Mouse (Mus musculus) lung, embryonic 14.5 days (tissue): ENCODE results near the gene Zfand3. TPM values are rescaled to one million over a fixed set of nuclear protein-coding genes. Genes with fewer than 3 reads are reported as not detected.

Source experiments
- ATAC-seq: fragments of 200-750 bp; cut with Nextera tagmentation; 2 replicates; pipeline ENCODE4 v1.8.0; 2017; ENCODE audit warnings: mild to moderate bottlenecking, moderate TSS enrichment, moderate library complexity; ENCODE audit not compliant: insufficient read depth
- DNase-seq: peaks from one replicate; pipeline ENCODE4 v3.0.0-alpha.2; 2015
- H3K27ac ChIP-seq: fragments of 300-500 bp; sonication (generic); 2 replicates; pipeline ENCODE4 v1.5.1; 2014; ENCODE audit warnings: low read depth, mild to moderate bottlenecking, moderate library complexity
- H3K27me3 ChIP-seq: fragments of 300-500 bp; sonication (generic); 2 replicates; pipeline ENCODE4 v1.6.1; 2014; ENCODE audit warnings: low read length, control low read depth; ENCODE audit not compliant: insufficient read depth
- H3K36me3 ChIP-seq: fragments of 300-500 bp; sonication (generic); 2 replicates; pipeline ENCODE4 v1.6.1; 2014; ENCODE audit warnings: control low read depth; ENCODE audit not compliant: insufficient read depth
- H3K4me1 ChIP-seq: fragments of 300-500 bp; sonication (generic); 2 replicates; pipeline ENCODE4 v1.6.1; 2014; ENCODE audit warnings: antibody characterized with exemption, control low read depth; ENCODE audit not compliant: insufficient read depth
- H3K4me2 ChIP-seq: fragments of 300-500 bp; sonication (generic); 2 replicates; pipeline ENCODE4 v1.6.1; 2014; ENCODE audit warnings: mild to moderate bottlenecking
- H3K4me3 ChIP-seq: fragments of 300-500 bp; sonication (generic); 2 replicates; pipeline ENCODE4 v1.5.1; 2014; ENCODE audit warnings: low read depth, low read length
- H3K9ac ChIP-seq: fragments of 300-500 bp; sonication (generic); 2 replicates; pipeline ENCODE4 v1.6.1; 2014
- H3K9me3 ChIP-seq: fragments of 300-500 bp; sonication (generic); 2 replicates; pipeline ENCODE4 v1.6.1; 2016; ENCODE audit warnings: low read depth, low read length, control low read depth
- CTCF ChIP-seq: IDR thresholded peaks from 2 replicates; pipeline ENCODE4 v1.5.1; 2016; ENCODE audit warnings: antibody characterized with exemption, low read depth
- WGBS: fragments of 180-500 bp; shearing (Covaris S2); extraction: QIAGEN DNeasy Blood & Tissue Kit; methylation state at CpG from one replicate; pipeline ENCODE4 v1.1.7; 2014; 5-methylcytosine and 5-hydroxymethylcytosine counted together
- polyA plus RNA-seq: library from polyadenylated mRNA; unstranded; fragments of >200 nt; fragmentation: Nextera tagmentation; extraction: Ambion mirVana; gene quantifications from 2 replicates; pipeline ENCODE4 v1.2.1, GENCODE M21; 2014

Zfand3 gene
- polyA plus RNA-seq, 1 experiment from 2014 or later, result 47.5 TPM

DNA sequence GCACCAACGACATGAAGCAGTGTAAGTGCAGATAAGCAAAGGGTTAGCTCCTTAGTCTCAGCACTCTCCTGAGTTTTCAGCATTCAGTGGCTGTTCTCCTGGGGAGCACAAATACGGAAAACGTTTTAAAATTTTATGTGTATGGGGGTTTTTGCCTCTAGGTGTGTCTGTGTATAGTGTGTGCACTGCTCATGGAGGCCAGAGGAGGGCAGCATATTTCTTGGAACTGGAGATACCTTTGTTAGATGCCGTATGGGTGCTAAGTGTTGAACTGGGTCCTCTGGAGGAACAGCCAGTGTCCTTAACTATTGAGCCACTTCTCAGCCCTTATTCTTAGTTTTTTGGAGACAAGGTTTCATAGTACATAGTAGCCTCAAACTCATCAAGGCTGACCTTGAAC, 10.1 kb downstream of the Zfand3 start:
- DNase-seq (no peak), ATAC-seq (no peak)
- TF ChIP-seq CTCF, result peak; percentile 35; the same call in 1 of the 2 replicates
- Histone ChIP-seq H3K4me2 (no peak overlapping the region), H3K9me3 (no peaks in the 10 kb centered on the region), H3K4me3 (no peak overlapping the region), H3K4me1 (peaks cover 7% of the 10 kb centered on the region; the same call in 1 of the 2 replicates), H3K27me3 (no peaks in the 10 kb centered on the region), H3K36me3 (no peaks in the 10 kb centered on the region; the same call in 1 of the 2 replicates), H3K9ac (no peak overlapping the region), H3K27ac (no peak overlapping the region)
- 94% methylated on average over 4 of the region's 4 CpGs for WGBS

GRCm38 (mm10) chr17:30018927-30019610, 14.5 kb downstream of the Zfand3 start:
- no peak overlapping the region for H3K9ac ChIP-seq
- no peaks in the 10 kb centered on the region for H3K36me3 ChIP-seq
- no peak for TF ChIP-seq CTCF
- H3K4me2 ChIP-seq, result no peak overlapping the region
- no peaks in the 10 kb centered on the region for H3K9me3 ChIP-seq
- no peak for ATAC-seq
- no peak for DNase-seq
- H3K4me3 ChIP-seq, result no peak overlapping the region
- H3K27me3 ChIP-seq, result no peaks in the 10 kb centered on the region
- 0 out of 2 replicates have a peak overlapping the region, but pooled peaks have one; percentile 52 for H3K27ac ChIP-seq
- peaks cover 9% of the 10 kb centered on the region; the same call in 1 of the 2 replicates for H3K4me1 ChIP-seq
- 33% methylated on average over 12 of the region's 12 CpGs for WGBS

DNA sequence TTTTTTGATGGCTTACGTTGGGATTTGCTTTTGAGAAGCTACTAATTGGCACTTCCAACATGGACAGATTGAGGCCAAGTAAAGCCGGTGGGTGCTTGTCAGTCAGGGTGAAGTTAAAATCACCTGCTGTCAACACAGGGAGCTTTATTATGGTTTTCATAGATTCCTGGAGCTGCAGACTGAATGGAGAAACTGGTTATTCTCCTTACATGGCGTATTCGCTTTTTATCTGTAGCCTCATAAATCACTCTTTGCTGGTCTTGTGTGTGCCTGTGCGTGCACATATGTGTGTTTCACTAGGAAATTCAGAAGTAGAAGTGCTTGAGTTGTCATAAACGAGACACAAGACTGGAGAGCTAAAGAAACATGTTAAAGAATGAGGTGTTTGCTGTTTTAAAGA, 15.4 kb downstream of the Zfand3 start:
- no peak overlapping the region for H3K9ac ChIP-seq
- H3K36me3 ChIP-seq, result no peaks in the 10 kb centered on the region
- H3K9me3 ChIP-seq, result no peaks in the 10 kb centered on the region
- 58% methylated on average over 6 of the region's 6 CpGs for WGBS
- H3K4me3 ChIP-seq, result no peak overlapping the region
- no peak for DNase-seq
- H3K4me2 ChIP-seq, result no peak overlapping the region
- H3K27me3 ChIP-seq, result no peaks in the 10 kb centered on the region
- H3K27ac ChIP-seq, result no peak overlapping the region
- no peak for TF ChIP-seq CTCF
- no peak for ATAC-seq
- H3K4me1 ChIP-seq, result peaks cover 9% of the 10 kb centered on the region; the same call in 1 of the 2 replicates

- no peaks in the 10 kb centered on the region for H3K9me3 ChIP-seq
- no peak overlapping the region for H3K27ac ChIP-seq
- ATAC-seq (no peak), DNase-seq (peak; percentile 87)
- H3K27me3 ChIP-seq, result no peaks in the 10 kb centered on the region
- no peak overlapping the region for H3K9ac ChIP-seq
- peaks cover 30% of the 10 kb centered on the region for H3K4me1 ChIP-seq
- H3K36me3 ChIP-seq, result no peaks in the 10 kb centered on the region
- TF ChIP-seq CTCF, result peak; percentile 83
- H3K4me2 ChIP-seq, result no peak overlapping the region
- 50% methylated on average over 5 of the region's 5 CpGs for WGBS
- H3K4me3 ChIP-seq, result no peak overlapping the region
These were observed 20.1 kb downstream of the Zfand3 start for GRCm38 (mm10) chr17:30024651-30025050.

- peaks cover 34% of the 10 kb centered on the region for H3K4me1 ChIP-seq
- no peaks in the 10 kb centered on the region for H3K36me3 ChIP-seq
- ATAC-seq (0 out of 2 replicates have a peak, but pooled peaks have one; percentile 48), DNase-seq (peak; percentile 87)
- TF ChIP-seq CTCF, result no peak
- peak overlapping the region; percentile 12; the same call in 1 of the 2 replicates for H3K4me2 ChIP-seq
- no peak overlapping the region for H3K4me3 ChIP-seq
- H3K27me3 ChIP-seq, result no peaks in the 10 kb centered on the region
- WGBS, result 16% methylated on average over 6 of the region's 6 CpGs
- H3K27ac ChIP-seq, result peak overlapping the region; percentile 3; the same call in 1 of the 2 replicates
- no peaks in the 10 kb centered on the region for H3K9me3 ChIP-seq
- no peak overlapping the region for H3K9ac ChIP-seq
These were observed 22.1 kb downstream of the Zfand3 start for GRCm38 (mm10) chr17:30026617-30027016.

- Histone ChIP-seq H3K9me3 (no peaks in the 10 kb centered on the region), H3K27me3 (no peaks in the 10 kb centered on the region), H3K36me3 (no peaks in the 10 kb centered on the region), H3K4me3 (no peak overlapping the region), H3K9ac (no peak overlapping the region), H3K4me2 (peak overlapping the region; percentile 37), H3K4me1 (peaks cover 33% of the 10 kb centered on the region), H3K27ac (peak overlapping the region; percentile 72)
- ATAC-seq (peak; percentile 81), DNase-seq (peak; percentile 94)
- 20% methylated on average over 1 of the region's 1 CpGs for WGBS
- no peak for TF ChIP-seq CTCF
These were observed 23.0 kb downstream of the Zfand3 start for GRCm38 (mm10) chr17:30027343-30028029.

DNA sequence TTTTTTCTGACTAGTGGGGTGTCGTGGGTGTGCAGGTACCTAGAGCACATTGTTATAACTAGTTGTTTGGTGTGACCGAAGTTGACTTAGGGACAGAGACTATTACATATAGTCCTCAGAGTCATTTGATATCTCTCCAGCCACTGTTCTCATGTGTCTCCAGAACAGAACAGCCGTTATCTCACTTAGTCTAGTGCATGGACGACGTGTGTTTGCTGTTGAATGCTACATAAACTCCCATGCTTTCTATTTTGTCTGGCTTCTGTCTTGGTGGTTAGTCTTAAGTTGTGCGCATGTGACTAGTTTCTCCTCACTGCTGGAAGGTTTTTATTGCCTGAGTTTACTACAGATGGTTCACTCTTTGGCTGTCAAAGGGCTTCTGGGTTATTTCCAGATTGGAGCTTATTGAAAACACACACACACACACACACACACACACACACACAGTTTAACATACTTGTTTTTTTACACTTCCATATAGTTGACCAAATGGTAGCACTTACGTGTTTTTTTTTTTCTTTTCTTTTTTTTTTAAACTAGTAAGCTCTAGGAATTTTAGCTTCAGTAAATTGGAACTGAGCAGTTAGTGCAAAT, 25.2 kb downstream of the Zfand3 start:
- no peak overlapping the region for H3K9ac ChIP-seq
- DNase-seq (no peak), ATAC-seq (no peak)
- H3K9me3 ChIP-seq, result no peaks in the 10 kb centered on the region
- no peak overlapping the region for H3K4me2 ChIP-seq
- no peaks in the 10 kb centered on the region for H3K27me3 ChIP-seq
- WGBS, result 64% methylated on average over 7 of the region's 7 CpGs
- no peak for TF ChIP-seq CTCF
- no peak overlapping the region for H3K4me3 ChIP-seq
- no peaks in the 10 kb centered on the region for H3K36me3 ChIP-seq
- no peak overlapping the region for H3K27ac ChIP-seq
- peaks cover 33% of the 10 kb centered on the region for H3K4me1 ChIP-seq
